Mouse (Mus musculus): ENCODE measurements around the gene C130032M10Rik. TPM values are rescaled to one million over a fixed set of nuclear protein-coding genes. Genes with fewer than 3 reads are reported as not detected.

The C130032M10Rik gene
- total RNA-seq, 1 experiment from 2014 or later: not detected

- no peak for ATAC-seq (ENCODE audit: extremely low read depth, insufficient number of reproducible peaks, low FRiP score, poor library complexity, severe bottlenecking)
Observed at GRCm38 (mm10) chr9:114563761-114564606, 48.5 kb downstream of the C130032M10Rik start, which contains the start of gene Trim71. Gene Trim71 (minus strand): TSS chr9:114564369.

GRCm38 (mm10) chr9:114564667-114565066 lies 49.2 kb downstream of the C130032M10Rik start:
- ATAC-seq (ENCODE audit: extremely low read depth, insufficient number of reproducible peaks, low FRiP score, poor library complexity, severe bottlenecking): no peak

Other genes starting within 250 kb of the C130032M10Rik start
- gene Bcl2a1c, start 185.6 kb upstream of the C130032M10Rik start, total RNA-seq (2017): not detected in 2 replicates
- 6.4 TPM in 2 replicates for gene Crtap, start 125.0 kb upstream of the C130032M10Rik start, total RNA-seq (2017)
- 7.4 and 7.9 TPM in 2 replicates for gene Glb1, start 114.6 kb upstream of the C130032M10Rik start, total RNA-seq (2017)
- 6.3 TPM in 2 replicates for gene Tmppe, start 114.6 kb upstream of the C130032M10Rik start, total RNA-seq (2017)
- gene Ccr4, start 10.8 kb upstream of the C130032M10Rik start, total RNA-seq (2017): 0.61 TPM in 1 of 2 replicates, not detected in the other
- not detected in 2 replicates for gene Trim71, start 48.7 kb downstream of the C130032M10Rik start, total RNA-seq (2017)
- gene Cnot10, start 124.5 kb downstream of the C130032M10Rik start, total RNA-seq (2017): 43.1 and 48.4 TPM in 2 replicates
- gene Dync1li1, start 173.1 kb downstream of the C130032M10Rik start, total RNA-seq (2017): 68.3 and 74.4 TPM in 2 replicates
- gene Cmtm6, start 215.4 kb downstream of the C130032M10Rik start, total RNA-seq (2017): 301 and 316 TPM in 2 replicates

Data from neutrophil, adult 5-6 weeks (primary cell).